14 mouse cellular contexts compared by ENCODE assay signal in the genomic region with DNA sequence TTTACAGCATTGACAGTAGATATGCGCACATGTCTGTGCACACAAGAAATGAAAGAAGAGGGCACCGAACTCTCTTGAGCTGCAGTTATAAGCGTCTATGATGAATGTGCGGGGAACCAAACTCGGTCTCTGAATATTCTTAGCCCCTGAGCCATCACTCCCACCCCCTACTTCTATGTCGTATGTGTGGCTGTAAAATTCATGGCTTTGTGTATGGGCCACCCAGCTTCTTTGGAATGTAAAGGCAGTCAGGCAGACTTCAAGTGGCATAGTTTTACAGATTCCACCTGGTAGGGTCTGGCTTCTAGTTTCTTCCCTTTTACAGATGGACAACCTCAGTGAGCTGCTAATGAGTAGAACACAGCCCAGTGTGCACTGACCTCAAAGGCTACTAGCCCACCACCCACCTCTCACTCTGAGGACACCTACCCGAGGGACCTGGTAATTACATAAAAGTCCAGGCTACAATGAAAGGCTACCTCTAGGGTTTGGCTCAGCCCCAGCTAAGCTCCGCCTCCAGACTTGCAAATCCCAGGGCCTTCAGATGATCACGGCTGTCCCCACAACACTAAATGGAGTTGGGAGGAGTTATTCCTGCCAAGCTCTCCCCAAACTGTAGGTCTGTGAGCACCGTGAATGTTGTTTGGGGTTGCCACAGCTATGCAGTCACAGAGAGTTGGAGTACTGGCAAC. TPM values are rescaled to one million over a fixed set of nuclear protein-coding genes. Genes with fewer than 3 reads are reported as not detected.
DNase-seq lines count a peak whose midpoint lies in the region; ATAC-seq and TF ChIP-seq lines count a peak whose summit lies in the region.
"Had no signal": no experiment of that assay in that cellular context is flagged by ENCODE, and none has a peak within 500 bp of the region (broad histone marks: within the 10 kb centered on the region; RNA-seq: fewer than 3 reads in every experiment).

No protein-coding gene starts in this region.

- H3K27ac ChIP-seq in forebrain, embryonic 14.5 days (ENCODE audit: low read depth, low read length): no peak overlapping the region
- no peak overlapping the region for H3K27ac ChIP-seq in forebrain, embryonic 10.5 days
- H3K27ac ChIP-seq in limb, embryonic 14.5 days (replicated peaks; ENCODE audit: low read depth, low read length): no peak overlapping the region; the same call in none of the 2 replicates
- H3K27ac ChIP-seq: embryonic facial prominence, embryonic 15.5 days; liver, embryonic 13.5 days; midbrain, embryonic 15.5 days had no signal

- H3K4me1 ChIP-seq in forebrain, embryonic 14.5 days (ENCODE audit: control insufficient read depth, insufficient read depth, low read length): peaks cover 4% of the 10 kb centered on the region; the same call in 1 of the 2 replicates
- peaks cover 49% of the 10 kb centered on the region for H3K4me1 ChIP-seq in forebrain, embryonic 10.5 days
- H3K4me1 ChIP-seq in limb, embryonic 14.5 days (ENCODE audit: control insufficient read depth, insufficient read depth, low read length): peaks cover 29% of the 10 kb centered on the region

- no peaks in the 10 kb centered on the region for H3K9me3 ChIP-seq in forebrain, embryonic 14.5 days (replicated peaks; ENCODE audit: control insufficient read depth, low read length)
- no peaks in the 10 kb centered on the region for H3K9me3 ChIP-seq in forebrain, embryonic 10.5 days
- no peaks in the 10 kb centered on the region for H3K9me3 ChIP-seq in limb, embryonic 14.5 days (ENCODE audit: control insufficient read depth, low read length)
- H3K9me3 ChIP-seq: embryonic facial prominence, embryonic 15.5 days; heart, embryonic 13.5 days; liver, embryonic 13.5 days; midbrain, embryonic 15.5 days had no signal

- H3K4me2 ChIP-seq in forebrain, embryonic 14.5 days (ENCODE audit: low read length): no peak overlapping the region
- H3K4me2 ChIP-seq in limb, embryonic 14.5 days (replicated peaks; ENCODE audit: low read depth, low read length, severe bottlenecking): 0 out of 2 replicates have a peak overlapping the region, but pooled peaks have one; percentile 3
- H3K4me2 ChIP-seq: embryonic facial prominence, embryonic 15.5 days; heart, embryonic 13.5 days; liver, embryonic 13.5 days; midbrain, embryonic 15.5 days had no signal

- H3K36me3 ChIP-seq in forebrain, embryonic 14.5 days (ENCODE audit: control insufficient read depth, insufficient read depth, low read length): no peaks in the 10 kb centered on the region
- no peaks in the 10 kb centered on the region for H3K36me3 ChIP-seq in forebrain, embryonic 10.5 days (replicated peaks)
- H3K36me3 ChIP-seq in limb, embryonic 14.5 days (ENCODE audit: control insufficient read depth, insufficient read depth, low read length): no peaks in the 10 kb centered on the region
- H3K36me3 ChIP-seq: embryonic facial prominence, embryonic 15.5 days; heart, embryonic 13.5 days; liver, embryonic 13.5 days; midbrain, embryonic 15.5 days had no signal

- no peak for ATAC-seq in forebrain, embryonic 14.5 days
- peak; percentile 62 for ATAC-seq in limb, embryonic 14.5 days (ENCODE audit: low FRiP score, low read depth)
- ATAC-seq: midbrain, embryonic 15.5 days; Patski had no signal

- H3K27me3 ChIP-seq in forebrain, embryonic 14.5 days (replicated peaks; ENCODE audit: control insufficient read depth, insufficient read depth, low read length): no peaks in the 10 kb centered on the region
- H3K27me3 ChIP-seq in forebrain, embryonic 10.5 days (ENCODE audit: poor library complexity, severe bottlenecking): no peaks in the 10 kb centered on the region
- no peaks in the 10 kb centered on the region for H3K27me3 ChIP-seq in limb, embryonic 14.5 days (ENCODE audit: control insufficient read depth, insufficient read depth, low read length)
- H3K27me3 ChIP-seq: embryonic facial prominence, embryonic 15.5 days; heart, embryonic 13.5 days; midbrain, embryonic 15.5 days had no signal

- H3K9ac ChIP-seq in forebrain, embryonic 14.5 days (ENCODE audit: low read length): no peak overlapping the region
- H3K9ac ChIP-seq in limb, embryonic 14.5 days (ENCODE audit: low read depth, low read length, severe bottlenecking): no peak overlapping the region
- H3K9ac ChIP-seq: embryonic facial prominence, embryonic 15.5 days; heart, embryonic 13.5 days; liver, embryonic 13.5 days; midbrain, embryonic 15.5 days had no signal

- no peak overlapping the region for H3K4me3 ChIP-seq in forebrain, embryonic 14.5 days (ENCODE audit: low read depth, low read length)
- H3K4me3 ChIP-seq in forebrain, embryonic 10.5 days: no peak overlapping the region
- H3K4me3 ChIP-seq in limb, embryonic 14.5 days (replicated peaks; ENCODE audit: low read length): no peak overlapping the region
- H3K4me3 ChIP-seq: embryonic facial prominence, embryonic 15.5 days; heart, embryonic 13.5 days; liver, embryonic 13.5 days; midbrain, embryonic 15.5 days had no signal

- WGBS in forebrain, embryonic 14.5 days: 56% methylated on average over 10 of the region's 10 CpGs
- WGBS in forebrain, embryonic 10.5 days: 66% methylated on average over 10 of the region's 10 CpGs
- 26% methylated on average over 10 of the region's 10 CpGs for WGBS in limb, embryonic 14.5 days

- no peak for TF ChIP-seq POLR2A in limb, embryonic 14.5 days (IDR thresholded peaks at IDR 0.05; ENCODE audit: borderline replicate concordance, extremely low read depth, insufficient read depth, insufficient read length)

- peak; percentile 40 for DNase-seq in forebrain, embryonic 14.5 days (ENCODE audit: low spot score)
- DNase-seq in forebrain, embryonic 10.5 days (ENCODE audit: extremely low spot score, low spot score): no peak
- peak; percentile 47 for DNase-seq in adrenal gland, postnatal 25 days
- peak; percentile 80 to 81 for DNase-seq in kidney, adult 8-10 months
- DNase-seq in limb, embryonic 14.5 days (ENCODE audit: low spot score): peak; percentile 36
- DNase-seq in thymus, postnatal 0 days (ENCODE audit: low spot score): no peak
- DNase-seq in thymus, postnatal 10 days (ENCODE audit: low spot score in 2 of 2): no peak
- DNase-seq in adipocyte (ENCODE audit: low spot score): no peak
- DNase-seq: liver, embryonic 13.5 days had no signal

RNA-seq across cellular contexts. Expression of a gene that starts 17.6 kb away (rescaled TPM):
- polyA plus RNA-seq in forebrain, embryonic 14.5 days (2014; fragmentation: Nextera tagmentation; extraction: Ambion mirVana): 0.83 and 0.91 TPM in 2 replicates
- polyA plus RNA-seq in forebrain, embryonic 10.5 days (2016; fragmentation: Nextera tagmentation; extraction: Ambion mirVana): 0.63 and 1.0 TPM in 2 replicates
- total RNA-seq in adrenal gland, postnatal 25 days (2021): 0.33 and 0.38 TPM in 2 replicates
- polyA plus RNA-seq in limb, embryonic 14.5 days (2012; rRNA removed): 0.82 and 0.95 TPM in 2 replicates
- 0.19 and 0.40 TPM in 2 replicates for polyA plus RNA-seq in limb, embryonic 14.5 days (2014; fragmentation: Nextera tagmentation; extraction: Ambion mirVana)
- 11.0 and 13.9 TPM in 2 replicates for polyA plus RNA-seq in thymus, postnatal 0 days (2015; fragmentation: Nextera tagmentation; extraction: Ambion mirVana)
- polyA plus RNA-seq: C2C12, Patski had no signal

RNA-seq across cellular contexts. Expression of a gene that starts 18.5 kb away (rescaled TPM):
- 33.1 and 35.3 TPM in 2 replicates for polyA plus RNA-seq in forebrain, embryonic 14.5 days (2014; fragmentation: Nextera tagmentation; extraction: Ambion mirVana)
- polyA plus RNA-seq in forebrain, embryonic 10.5 days (2016; fragmentation: Nextera tagmentation; extraction: Ambion mirVana): 23.3 and 23.4 TPM in 2 replicates
- total RNA-seq in adrenal gland, postnatal 25 days (2021): 67.8 and 70.3 TPM in 2 replicates
- polyA plus RNA-seq in limb, embryonic 14.5 days (2012; rRNA removed): 103 and 120 TPM in 2 replicates
- polyA plus RNA-seq in limb, embryonic 14.5 days (2014; fragmentation: Nextera tagmentation; extraction: Ambion mirVana): 69.8 and 73.7 TPM in 2 replicates
- polyA plus RNA-seq in thymus, postnatal 0 days (2015; fragmentation: Nextera tagmentation; extraction: Ambion mirVana): 42.9 and 44.9 TPM in 2 replicates

RNA-seq across cellular contexts. Expression of a gene that starts 26.1 kb away (rescaled TPM):
- 3.3 and 4.2 TPM in 2 replicates for polyA plus RNA-seq in forebrain, embryonic 14.5 days (2014; fragmentation: Nextera tagmentation; extraction: Ambion mirVana)
- 6.3 and 7.0 TPM in 2 replicates for polyA plus RNA-seq in forebrain, embryonic 10.5 days (2016; fragmentation: Nextera tagmentation; extraction: Ambion mirVana)
- 7.8 and 10.7 TPM in 2 replicates for total RNA-seq in adrenal gland, postnatal 25 days (2021)
- polyA plus RNA-seq in limb, embryonic 14.5 days (2012; rRNA removed): 3.6 and 3.9 TPM in 2 replicates
- 4.2 and 4.3 TPM in 2 replicates for polyA plus RNA-seq in limb, embryonic 14.5 days (2014; fragmentation: Nextera tagmentation; extraction: Ambion mirVana)
- 3.1 and 3.6 TPM in 2 replicates for polyA plus RNA-seq in thymus, postnatal 0 days (2015; fragmentation: Nextera tagmentation; extraction: Ambion mirVana)

Comparison
In these comparisons a context has a peak if more than half of its experiments do, and no peak if none do; other contexts are left out.
1. DNase-seq: peak in forebrain, embryonic 14.5 days (single experiment), adrenal gland, postnatal 25 days (single experiment), kidney, adult 8-10 months (2 of 2) and limb, embryonic 14.5 days (single experiment); none in forebrain, embryonic 10.5 days (single experiment), thymus, postnatal 0 days (single experiment), thymus, postnatal 10 days (0 of 2) and adipocyte (single experiment).